Comparison of ENCODE assay signal across 8 mouse cellular contexts in genomic region chr6:88840791-88841513, GRCm38 (mm10). TPM values are rescaled to one million over a fixed set of nuclear protein-coding genes. Genes with fewer than 3 reads are reported as not detected.
DNase-seq lines count a peak whose midpoint lies in the region; ATAC-seq and TF ChIP-seq lines count a peak whose summit lies in the region.

No protein-coding gene starts in this region.

- H3K27me3 ChIP-seq in cerebellum, adult 2 months (ENCODE audit: control insufficient read depth, insufficient read depth, low read length) = no peaks in the 10 kb centered on the region
- no peaks in the 10 kb centered on the region for H3K27me3 ChIP-seq in testis, adult 2 months (ENCODE audit: control insufficient read depth, insufficient read depth, low read length)
- peaks cover 6% of the 10 kb centered on the region; the same call in 1 of the 2 replicates for H3K27me3 ChIP-seq in liver, embryonic 12.5 days (replicated peaks)

- TF ChIP-seq POLR2A in cerebellum, adult 2 months (IDR thresholded peaks at IDR 0.05; ENCODE audit: borderline replicate concordance, insufficient read depth, low read length) = no peak
- TF ChIP-seq POLR2A in testis, adult 2 months (IDR thresholded peaks at IDR 0.05; ENCODE audit: control insufficient read depth, low read depth, low read length) = no peak

- no peaks in the 10 kb centered on the region for H3K9me3 ChIP-seq in liver, embryonic 12.5 days (replicated peaks)

- H3K27ac ChIP-seq in cerebellum, adult 2 months (ENCODE audit: insufficient read depth, low read length) = peak overlapping the region; percentile 55
- H3K27ac ChIP-seq in testis, adult 2 months (ENCODE audit: control insufficient read depth, insufficient read depth, low read depth, low read length) = peak overlapping the region; percentile 79
- peak overlapping the region; percentile 92 for H3K27ac ChIP-seq in liver, embryonic 12.5 days

- H3K36me3 ChIP-seq in testis, adult 2 months (ENCODE audit: control insufficient read depth, insufficient read depth, low read length) = no peaks in the 10 kb centered on the region
- H3K36me3 ChIP-seq in liver, embryonic 12.5 days = peaks cover 43% of the 10 kb centered on the region

- H3K4me3 ChIP-seq in cerebellum, adult 2 months (replicated peaks; ENCODE audit: insufficient read depth, low read depth, low read length) = peak overlapping the region; percentile 96
- peak overlapping the region; percentile 90 for H3K4me3 ChIP-seq in testis, adult 2 months (ENCODE audit: control insufficient read depth, low read depth, low read length)
- peak overlapping the region; percentile 79 for H3K4me3 ChIP-seq in liver, embryonic 12.5 days

- H3K9ac ChIP-seq in liver, embryonic 12.5 days = peak overlapping the region; percentile 87

- no peak for TF ChIP-seq CTCF in cerebellum, adult 2 months (IDR thresholded peaks at IDR 0.05; ENCODE audit: borderline replicate concordance, insufficient read depth, low read depth, low read length)
- no peak for TF ChIP-seq CTCF in testis, adult 2 months (IDR thresholded peaks at IDR 0.05; ENCODE audit: control insufficient read depth, insufficient read depth, insufficient replicate concordance, low read depth, low read length)

- peaks cover 37% of the 10 kb centered on the region for H3K4me1 ChIP-seq in cerebellum, adult 2 months (ENCODE audit: control insufficient read depth, insufficient read depth, low read length)
- H3K4me1 ChIP-seq in testis, adult 2 months (ENCODE audit: control insufficient read depth, insufficient read depth, low read length) = peaks cover 21% of the 10 kb centered on the region
- H3K4me1 ChIP-seq in liver, embryonic 12.5 days = peaks cover 47% of the 10 kb centered on the region

- peak in 1 of 2 experiments; percentile 37 for DNase-seq in cerebellum, adult 2 months
- DNase-seq in cerebellum, adult 8-10 months = no peak
- no peak for DNase-seq in testis, postnatal 14 days (ENCODE audit: low spot score)
- no peak for DNase-seq in urinary bladder, adult 2 months (ENCODE audit: low spot score)
- DNase-seq in frontal cortex, adult 2 months (ENCODE audit: extremely low spot score in 1 of 2, low spot score in 1 of 2) = no peak

- peak overlapping the region; percentile 99 for H3K4me2 ChIP-seq in liver, embryonic 12.5 days

- WGBS in cerebellum, adult 2 months = 52% methylated on average over 9 of the region's 9 CpGs
- WGBS in liver, embryonic 12.5 days (ENCODE audit: insufficient replicate concordance) = 44% methylated on average over 9 of the region's 9 CpGs

- ATAC-seq in liver, embryonic 12.5 days = no peak
- no peak for ATAC-seq in inflammation-experienced regulatory T-cells, adult 6 months

RNA-seq across cellular contexts. Expression of gene Abtb1, which starts 0.8 kb away (rescaled TPM):
- 116 TPM in 2 replicates for polyA plus RNA-seq in cerebellum, adult 2 months (2012; rRNA removed)
- 46.5 and 51.8 TPM in 2 replicates for polyA plus RNA-seq in testis, adult 2 months (2012; rRNA removed)
- 37.6 and 40.0 TPM in 2 replicates for polyA plus RNA-seq in liver, embryonic 12.5 days (2016; fragmentation: Nextera tagmentation; extraction: Ambion mirVana)
- 10 to 100 TPM; 39.2 to 72.4 (median 62.7) TPM for polyA plus RNA-seq in inflammation-experienced regulatory T-cells, adult 6 months (2017; shearing (Covaris generic))
- polyA plus RNA-seq in urinary bladder, adult 2 months (2012; rRNA removed) = 48.1 and 51.8 TPM in 2 replicates
- 75.4 and 82.3 TPM in 2 replicates for polyA plus RNA-seq in frontal cortex, adult 2 months (2012; rRNA removed)

RNA-seq across cellular contexts. Expression of gene Podxl2, which starts 33.9 kb away (rescaled TPM):
- polyA plus RNA-seq in cerebellum, adult 2 months (2012; rRNA removed) = 538 and 541 TPM in 2 replicates
- polyA plus RNA-seq in testis, adult 2 months (2012; rRNA removed) = 20.5 and 21.3 TPM in 2 replicates
- polyA plus RNA-seq in liver, embryonic 12.5 days (2016; fragmentation: Nextera tagmentation; extraction: Ambion mirVana) = 4.6 and 5.0 TPM in 2 replicates
- polyA plus RNA-seq in inflammation-experienced regulatory T-cells, adult 6 months (2017; shearing (Covaris generic)) = not detected
- polyA plus RNA-seq in urinary bladder, adult 2 months (2012; rRNA removed) = 23.2 and 24.2 TPM in 2 replicates
- 609 and 620 TPM in 2 replicates for polyA plus RNA-seq in frontal cortex, adult 2 months (2012; rRNA removed)

RNA-seq across cellular contexts. Expression of gene Mcm2, which starts 57.6 kb away (rescaled TPM):
- 7.5 and 9.8 TPM in 2 replicates for polyA plus RNA-seq in cerebellum, adult 2 months (2012; rRNA removed)
- 7.1 and 8.1 TPM in 2 replicates for polyA plus RNA-seq in testis, adult 2 months (2012; rRNA removed)
- 240 and 243 TPM in 2 replicates for polyA plus RNA-seq in liver, embryonic 12.5 days (2016; fragmentation: Nextera tagmentation; extraction: Ambion mirVana)
- polyA plus RNA-seq in inflammation-experienced regulatory T-cells, adult 6 months (2017; shearing (Covaris generic)) = 10 to 100 TPM; 18.8 to 61.4 (median 19.9) TPM
- polyA plus RNA-seq in urinary bladder, adult 2 months (2012; rRNA removed) = 10.0 and 14.5 TPM in 2 replicates
- polyA plus RNA-seq in frontal cortex, adult 2 months (2012; rRNA removed) = 4.2 and 4.4 TPM in 2 replicates

Comparison
In these comparisons a context has a peak if more than half of its experiments do, and no peak if none do; other contexts are left out.
1. RNA of gene Podxl2, which starts 33.9 kb away (polyA plus RNA-seq): 609 to 620 TPM in frontal cortex, adult 2 months and 538 to 541 TPM in cerebellum, adult 2 months; 23.2 to 24.2 TPM in urinary bladder, adult 2 months, 20.5 to 21.3 TPM in testis, adult 2 months, 4.6 to 5.0 TPM in liver, embryonic 12.5 days and not detected in inflammation-experienced regulatory T-cells, adult 6 months; every median in the first group is over 10 times any median in the second.
2. Peak in every context shown above with its lines, with median percentiles within 50 percentile points of each other: H3K27ac ChIP-seq and H3K4me3 ChIP-seq.